8 mouse cellular contexts compared by ENCODE assay signal in the genomic region with DNA sequence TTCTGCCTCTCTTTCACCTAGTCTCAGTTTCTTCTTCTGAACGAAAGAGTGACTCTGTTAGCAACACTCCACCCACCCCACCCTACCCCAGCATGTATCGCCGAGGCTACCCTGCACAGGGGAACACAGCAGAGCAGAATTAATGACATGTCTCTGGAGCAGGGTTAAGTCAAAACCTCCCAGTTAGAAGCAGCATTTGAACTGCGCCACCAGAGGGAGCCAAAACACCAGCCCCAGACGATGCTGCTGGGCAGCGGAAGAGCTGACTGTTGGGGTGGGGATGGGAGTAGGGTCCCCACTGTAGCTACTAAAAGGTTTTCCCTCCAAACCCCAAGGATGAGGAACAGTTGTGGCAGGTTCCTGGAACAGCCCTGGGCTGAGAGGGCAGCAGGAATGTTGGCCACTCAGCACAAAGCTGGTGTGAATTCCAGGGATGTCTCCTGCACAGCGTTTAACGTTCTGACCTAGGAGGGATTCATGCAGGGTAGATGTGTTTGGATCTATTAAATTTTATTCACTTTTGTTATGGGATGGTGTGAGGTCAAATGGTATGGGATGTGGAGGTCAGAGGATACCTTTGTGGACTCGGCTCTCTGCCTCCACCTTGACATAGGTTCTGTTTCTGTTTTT. TPM values are rescaled to one million over a fixed set of nuclear protein-coding genes. Genes with fewer than 3 reads are reported as not detected.
DNase-seq lines count a peak whose midpoint lies in the region; ATAC-seq lines count a peak whose summit lies in the region.

No protein-coding gene starts in this region.

- no peak overlapping the region for H3K4me3 ChIP-seq in liver, embryonic 16.5 days (ENCODE audit: low read depth, low read length)
- H3K4me3 ChIP-seq in neural tube, embryonic 12.5 days, result no peak overlapping the region

- no peaks in the 10 kb centered on the region for H3K4me1 ChIP-seq in liver, embryonic 16.5 days (ENCODE audit: control insufficient read depth, low read depth, low read length)
- no peaks in the 10 kb centered on the region for H3K4me1 ChIP-seq in neural tube, embryonic 12.5 days

- H3K27ac ChIP-seq in liver, embryonic 16.5 days (ENCODE audit: low read length), result no peak overlapping the region
- no peak overlapping the region for H3K27ac ChIP-seq in neural tube, embryonic 12.5 days

- no peaks in the 10 kb centered on the region for H3K27me3 ChIP-seq in liver, embryonic 16.5 days (ENCODE audit: control insufficient read depth, insufficient read depth, low read depth, low read length)
- no peaks in the 10 kb centered on the region for H3K27me3 ChIP-seq in neural tube, embryonic 12.5 days (replicated peaks)

- 25% methylated on average over 9 of the region's 9 CpGs for WGBS in liver, embryonic 16.5 days (ENCODE audit: insufficient replicate concordance)
- WGBS in neural tube, embryonic 12.5 days, result 31% methylated on average over 9 of the region's 9 CpGs

- ATAC-seq in liver, embryonic 16.5 days (ENCODE audit: low read depth), result 0 out of 2 replicates have a peak, but pooled peaks have one; percentile 16
- ATAC-seq in neural tube, embryonic 12.5 days (ENCODE audit: low FRiP score, low read depth), result peak; percentile 63; the same call in 1 of the 2 replicates

- H3K4me2 ChIP-seq in liver, embryonic 16.5 days (ENCODE audit: low read depth, low read length), result no peak overlapping the region
- no peak overlapping the region for H3K4me2 ChIP-seq in neural tube, embryonic 12.5 days (replicated peaks)

- DNase-seq in B cell, adult 2 months, result peak; percentile 85
- peak; percentile 76 for DNase-seq in R1 (ENCODE audit: low read depth, low spot score)
- DNase-seq in cerebellum, postnatal 4 days (ENCODE audit: low spot score in 2 of 2), result peak; percentile 62 to 77
- peak; percentile 80 for DNase-seq in heart, adult 8-10 months (ENCODE audit: low spot score)
- peak; percentile 73 for DNase-seq in kidney, adult 9 months
- peak; percentile 65 to 87 for DNase-seq in thymus, postnatal 10 days (ENCODE audit: low spot score in 2 of 2)

- H3K9ac ChIP-seq in liver, embryonic 16.5 days (ENCODE audit: low read depth, low read length), result no peak overlapping the region
- no peak overlapping the region for H3K9ac ChIP-seq in neural tube, embryonic 12.5 days

- H3K9me3 ChIP-seq in liver, embryonic 16.5 days (replicated peaks; ENCODE audit: control insufficient read depth, low read length), result no peaks in the 10 kb centered on the region
- no peaks in the 10 kb centered on the region for H3K9me3 ChIP-seq in neural tube, embryonic 12.5 days

- H3K36me3 ChIP-seq in liver, embryonic 16.5 days (ENCODE audit: control insufficient read depth, insufficient read depth), result no peaks in the 10 kb centered on the region
- H3K36me3 ChIP-seq in neural tube, embryonic 12.5 days, result no peaks in the 10 kb centered on the region

RNA-seq across cellular contexts. Expression of gene Misp, which starts 14.1 kb away (rescaled TPM):
- total RNA-seq in heart, adult 8-10 months (2022), result under 1 TPM in 3 of 4 experiments, not detected in 1; 0.31 to 0.75 (median 0.60) TPM
- polyA plus RNA-seq in liver, embryonic 16.5 days (2015; fragmentation: Nextera tagmentation; extraction: Ambion mirVana), result 0.43 and 1.4 TPM in 2 replicates
- 1.6 and 2.3 TPM in 2 replicates for polyA plus RNA-seq in neural tube, embryonic 12.5 days (2016; fragmentation: Nextera tagmentation; extraction: Ambion mirVana)

RNA-seq across cellular contexts. Expression of gene Ptbp1, which starts 19.3 kb away (rescaled TPM):
- 10 to 100 TPM; 45.4 to 57.7 (median 49.9) TPM for total RNA-seq in heart, adult 8-10 months (2022)
- polyA plus RNA-seq in liver, embryonic 16.5 days (2015; fragmentation: Nextera tagmentation; extraction: Ambion mirVana), result 112 and 124 TPM in 2 replicates
- polyA plus RNA-seq in neural tube, embryonic 12.5 days (2016; fragmentation: Nextera tagmentation; extraction: Ambion mirVana), result 180 and 189 TPM in 2 replicates

RNA-seq across cellular contexts. Expression of gene Prtn3, which starts 39.4 kb away (rescaled TPM):
- 1 to 10 TPM in 1 of 4 experiments, not detected in 3; 2.4 TPM for total RNA-seq in heart, adult 8-10 months (2022)
- 96.8 and 106 TPM in 2 replicates for polyA plus RNA-seq in liver, embryonic 16.5 days (2015; fragmentation: Nextera tagmentation; extraction: Ambion mirVana)
- 12.6 and 15.5 TPM in 2 replicates for polyA plus RNA-seq in neural tube, embryonic 12.5 days (2016; fragmentation: Nextera tagmentation; extraction: Ambion mirVana)

RNA-seq across cellular contexts. Expression of gene Plppr3, which starts 39.5 kb away (rescaled TPM):
- total RNA-seq in heart, adult 8-10 months (2022), result under 1 TPM in 3 of 4 experiments, not detected in 1; 0.19 to 0.41 (median 0.29) TPM
- 4.8 and 5.1 TPM in 2 replicates for polyA plus RNA-seq in liver, embryonic 16.5 days (2015; fragmentation: Nextera tagmentation; extraction: Ambion mirVana)
- polyA plus RNA-seq in neural tube, embryonic 12.5 days (2016; fragmentation: Nextera tagmentation; extraction: Ambion mirVana), result 296 and 301 TPM in 2 replicates

RNA-seq across cellular contexts. Expression of gene Palm, which starts 41.5 kb away (rescaled TPM):
- total RNA-seq in heart, adult 8-10 months (2022), result 10 to 100 TPM; 37.8 to 53.8 (median 51.7) TPM
- 7.9 and 8.0 TPM in 2 replicates for polyA plus RNA-seq in liver, embryonic 16.5 days (2015; fragmentation: Nextera tagmentation; extraction: Ambion mirVana)
- polyA plus RNA-seq in neural tube, embryonic 12.5 days (2016; fragmentation: Nextera tagmentation; extraction: Ambion mirVana), result 196 and 205 TPM in 2 replicates
